Mouse (Mus musculus) cerebellum, adult (tissue): ENCODE results near the gene Enkd1.

Experiments used
- ATAC-seq: cut with Nextera tagmentation; 2 replicates; pipeline ENCODE4 v1.9.2; 2017; ENCODE audit warnings: mild to moderate bottlenecking, moderate library complexity, mixed read lengths; ENCODE audit not compliant: insufficient number of reproducible peaks, low FRiP score, low TSS enrichment

The Enkd1 gene

DNA sequence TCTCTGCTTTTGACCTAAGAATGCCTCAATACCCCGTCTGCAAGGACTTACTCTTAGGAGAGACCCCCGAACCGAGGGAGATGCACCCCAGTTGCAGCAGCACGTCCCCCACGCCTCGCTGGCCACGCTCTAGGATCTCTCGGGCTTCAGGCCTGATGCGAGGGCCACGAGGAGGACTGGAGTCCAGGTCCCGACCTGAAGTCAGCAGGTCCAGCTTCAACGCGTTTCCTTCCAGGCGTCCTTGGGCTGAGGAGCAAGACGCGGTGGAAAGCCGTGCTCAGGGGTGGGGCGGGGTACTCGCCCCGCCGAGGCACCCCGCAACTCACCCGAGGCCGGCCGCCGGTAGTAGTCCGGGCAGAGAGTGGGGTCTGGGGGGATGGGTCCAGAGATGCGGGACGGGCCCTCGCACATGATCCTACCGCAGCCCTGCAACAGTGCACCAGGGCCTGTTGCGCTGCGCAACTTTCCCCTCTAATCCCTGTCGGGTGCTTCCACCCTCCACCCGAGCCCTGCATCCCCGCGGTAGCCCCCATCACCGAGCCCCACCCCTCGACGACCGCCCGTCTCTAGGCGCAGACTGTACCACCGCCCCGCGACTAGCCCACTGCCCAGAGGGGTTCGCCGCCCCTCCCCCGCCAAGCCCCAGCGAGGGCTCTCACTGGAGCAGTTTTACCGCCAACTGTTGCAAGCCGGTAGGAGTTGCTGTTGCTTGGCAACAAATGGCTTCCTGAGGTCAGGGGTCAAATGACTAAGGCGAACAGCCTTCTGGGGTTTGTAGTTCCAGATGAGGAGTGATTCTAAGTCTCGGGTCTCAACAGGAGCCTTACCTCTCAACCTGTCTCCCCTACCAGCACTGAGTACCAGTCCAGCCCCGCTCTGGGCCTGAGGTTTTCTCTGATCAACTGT is at the start of gene Enkd1, which contains the start of gene 4933405L10Rik:
TSS of gene Enkd1 (minus strand) at position 713 of the 906 bp plus-strand sequence.
TSS of gene 4933405L10Rik (plus strand) at position 158 of the 906 bp plus-strand sequence.
- peak; percentile 45 for ATAC-seq

DNA sequence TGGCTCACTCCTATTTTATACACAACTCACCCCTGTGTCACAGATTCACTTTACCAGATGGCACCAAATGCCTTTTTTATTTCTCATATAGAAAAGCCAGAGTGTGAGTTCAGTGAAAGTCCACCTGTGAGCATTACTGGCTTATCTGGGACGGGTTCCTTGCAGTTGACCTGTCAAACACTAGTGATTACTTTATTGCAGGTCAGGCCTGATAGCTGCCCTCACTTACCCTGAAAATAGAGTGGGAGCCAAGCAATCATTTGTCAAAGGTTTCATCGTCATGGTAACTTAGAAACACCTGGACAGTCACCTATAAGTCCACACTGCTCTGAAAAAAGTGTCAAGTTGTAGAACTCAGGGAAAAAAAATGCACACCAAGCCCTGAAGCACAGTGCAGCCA is 46.7 kb upstream of the Enkd1 start:
- no peak for ATAC-seq

DNA sequence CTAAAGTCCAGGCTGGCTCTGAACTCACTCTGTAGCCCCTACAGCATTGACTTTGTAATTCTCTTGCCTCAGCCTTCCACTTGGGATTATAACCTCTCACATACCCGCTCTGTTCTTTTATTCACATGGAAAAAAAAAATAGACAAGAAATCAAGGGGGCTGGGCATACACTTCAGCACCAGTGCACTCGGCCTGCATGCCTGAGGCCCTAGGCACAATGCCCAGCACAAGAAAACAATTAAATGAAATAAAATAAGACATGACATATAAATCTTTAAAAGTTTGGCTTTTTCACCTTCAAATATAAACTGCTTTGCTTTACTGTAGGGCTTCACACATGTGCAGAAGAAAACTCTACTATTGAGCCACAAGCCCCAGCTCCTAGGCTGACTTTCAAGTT is 45.9 kb upstream of the Enkd1 start:
- ATAC-seq = no peak

DNA sequence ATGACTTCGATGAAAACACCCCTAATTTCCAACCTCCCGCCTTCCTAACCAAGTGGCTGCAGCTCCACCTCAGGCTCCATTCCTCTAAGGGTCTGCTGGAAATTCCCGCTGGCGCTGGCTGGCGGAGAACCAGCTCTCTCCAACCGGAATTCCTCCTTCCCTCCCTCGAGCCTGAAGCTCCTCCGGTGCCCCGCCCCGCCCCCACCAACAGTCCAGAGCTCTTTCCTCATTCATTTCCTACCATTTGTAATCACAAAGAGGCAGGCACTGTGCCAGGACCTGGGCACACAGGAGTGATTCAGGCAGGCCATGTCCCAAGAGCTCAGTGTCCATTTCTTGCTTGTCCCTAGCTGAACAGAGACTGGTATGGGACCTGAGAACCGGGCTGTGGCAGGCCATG is 42.6 kb upstream of the Enkd1 start:
- peak; percentile 40; the same call in 1 of the 2 replicates for ATAC-seq

DNA sequence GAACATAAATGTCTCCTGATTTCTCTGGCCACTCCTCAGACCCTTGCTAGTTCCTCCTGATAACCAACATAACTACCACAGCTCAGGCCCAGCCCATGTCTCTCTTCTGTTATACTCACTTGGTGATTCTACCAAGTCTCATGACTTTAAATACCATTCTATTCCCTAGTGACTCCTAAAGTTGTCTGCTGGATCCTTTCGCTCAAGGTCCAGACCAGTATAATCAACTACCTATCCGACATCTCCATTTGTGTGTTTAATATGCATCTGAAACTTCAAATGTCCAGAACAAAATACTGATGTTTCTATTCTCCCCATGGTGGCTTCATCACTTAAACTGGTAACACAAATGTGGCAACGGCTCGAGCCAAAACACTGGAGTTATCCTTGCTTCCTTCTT is 35.3 kb upstream of the Enkd1 start:
- ATAC-seq = no peak

DNA sequence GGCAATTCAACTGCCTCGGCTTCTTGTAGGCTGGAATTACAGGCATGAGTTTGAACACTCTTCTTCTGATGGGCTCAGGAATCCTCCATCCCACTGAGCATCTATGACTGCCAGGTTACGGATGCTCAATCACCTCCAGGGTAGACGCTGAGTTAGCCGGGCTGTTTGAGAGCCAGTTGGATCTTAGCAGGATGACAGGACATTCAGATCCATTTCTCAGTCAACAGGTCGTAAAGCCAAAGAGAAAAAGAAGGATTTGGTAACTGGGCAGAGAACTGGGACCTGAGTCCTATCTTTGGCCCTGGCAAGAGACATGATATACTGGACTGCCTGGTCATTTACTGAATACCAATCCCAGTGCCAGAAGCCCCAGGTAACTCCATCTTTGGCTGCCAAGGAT is 31.2 kb upstream of the Enkd1 start:
- ATAC-seq = no peak

DNA sequence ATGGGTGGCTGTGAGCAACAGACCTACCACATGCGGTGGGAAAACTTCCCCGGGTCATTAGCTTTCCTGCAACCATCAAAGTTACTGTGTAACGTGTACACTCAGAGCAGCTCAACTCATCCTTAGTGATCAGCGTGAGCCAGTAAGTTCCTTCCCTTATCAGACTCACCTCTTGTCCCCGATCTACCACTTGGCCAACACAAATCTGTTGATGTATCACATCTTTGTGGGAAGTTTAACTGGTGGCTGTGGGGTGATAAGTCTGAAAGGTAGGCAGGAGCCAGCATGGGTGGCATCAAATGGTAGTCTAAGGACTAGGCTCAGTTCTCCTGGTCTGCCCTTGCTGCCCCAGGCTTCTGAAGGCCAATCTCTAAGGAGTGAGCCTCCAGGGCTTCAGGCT is 24.2 kb upstream of the Enkd1 start:
- no peak for ATAC-seq

DNA sequence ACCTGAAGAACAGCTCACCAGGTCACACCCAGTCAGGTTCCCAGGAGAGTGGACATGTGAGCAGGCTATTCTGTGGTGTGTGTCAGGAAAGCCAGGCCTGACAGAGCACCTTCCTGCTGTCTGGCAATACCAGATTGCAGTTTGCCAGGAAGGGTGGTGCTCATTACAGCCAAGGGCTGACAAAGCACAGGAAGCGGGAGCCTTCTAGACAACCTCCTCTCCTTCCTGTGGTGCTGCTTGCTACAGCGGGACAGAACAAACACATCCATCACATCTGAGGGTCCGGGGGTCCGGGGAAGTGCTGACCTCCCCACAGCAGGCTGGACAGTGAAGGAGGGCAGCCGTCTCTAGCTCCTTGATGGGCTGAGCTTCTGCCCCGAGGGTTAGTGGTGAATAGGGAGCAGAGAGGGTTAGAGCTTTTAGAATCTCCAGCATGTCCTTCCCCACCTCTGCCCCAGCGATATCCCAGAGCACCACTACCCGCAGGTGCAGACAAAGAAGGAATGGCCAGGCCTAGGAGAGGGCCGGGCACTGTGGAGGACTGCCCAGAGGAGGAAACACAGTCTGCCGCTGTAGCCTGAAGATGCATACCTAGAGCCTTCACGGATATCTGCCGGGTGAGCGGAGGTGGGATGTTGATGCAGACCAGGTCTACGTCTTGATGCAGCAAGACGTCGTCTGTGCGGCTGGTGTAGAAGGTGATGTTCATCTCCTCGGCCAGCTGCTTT is 19.6 kb upstream of the Enkd1 start:
- ATAC-seq = no peak

DNA sequence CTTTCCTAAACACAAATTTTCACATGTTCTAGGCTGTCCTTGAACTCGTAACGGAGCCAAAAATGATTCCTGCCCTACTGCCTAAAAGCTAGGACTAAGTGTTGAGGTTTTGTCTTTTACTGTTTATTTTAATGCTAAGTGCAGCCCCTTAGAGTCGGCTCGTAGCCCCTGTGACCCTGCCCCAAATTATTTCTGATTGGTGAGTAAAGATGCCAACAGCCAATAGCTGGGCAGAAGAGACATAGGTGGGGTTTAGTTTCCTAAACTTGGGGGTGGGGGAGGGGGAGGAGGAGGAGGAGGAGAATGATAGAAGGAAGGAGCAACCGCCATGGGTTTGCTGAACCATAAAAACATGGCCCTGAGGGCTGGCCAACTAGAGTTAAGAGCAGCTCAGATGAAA is 17.7 kb upstream of the Enkd1 start:
- ATAC-seq = no peak

DNA sequence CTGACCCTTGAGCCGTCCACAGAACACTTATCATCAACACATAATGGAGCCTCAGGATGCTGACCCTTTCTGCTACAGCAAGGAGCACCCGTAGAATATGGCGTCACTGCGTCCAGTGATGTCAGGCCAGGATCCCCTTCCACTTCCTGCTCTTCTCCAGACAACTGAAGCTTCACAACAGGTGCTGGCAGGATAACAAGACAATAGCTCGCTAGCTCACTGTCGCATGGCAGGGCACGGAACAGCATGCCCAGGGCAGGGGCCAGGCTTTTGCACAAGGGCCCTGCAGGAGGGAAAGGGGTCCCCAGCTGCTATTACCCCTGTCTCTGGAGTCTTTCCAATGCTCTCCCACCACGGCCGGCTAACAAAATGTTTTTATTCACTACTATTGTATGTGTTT is 14.9 kb upstream of the Enkd1 start:
- ATAC-seq = no peak

DNA sequence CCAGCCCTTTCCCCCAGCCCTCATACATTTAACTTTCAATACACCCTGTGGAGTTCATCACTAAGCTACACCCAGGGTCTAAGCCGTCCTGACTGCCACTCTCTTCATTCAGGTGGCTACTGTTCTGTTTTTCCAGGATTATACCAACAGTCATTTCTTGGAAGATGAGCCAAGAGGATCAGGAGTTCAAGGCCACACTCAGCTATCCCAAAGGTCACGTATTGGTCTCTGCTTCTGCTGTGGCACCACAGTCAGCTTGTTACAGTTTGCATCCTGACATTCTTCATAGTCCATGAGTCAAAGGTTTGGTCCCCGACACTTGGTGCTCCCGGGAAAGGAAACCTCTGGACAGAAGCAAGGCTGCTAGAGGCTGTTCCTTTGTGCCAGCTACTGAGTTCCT is 11.6 kb upstream of the Enkd1 start:
- no peak for ATAC-seq

DNA sequence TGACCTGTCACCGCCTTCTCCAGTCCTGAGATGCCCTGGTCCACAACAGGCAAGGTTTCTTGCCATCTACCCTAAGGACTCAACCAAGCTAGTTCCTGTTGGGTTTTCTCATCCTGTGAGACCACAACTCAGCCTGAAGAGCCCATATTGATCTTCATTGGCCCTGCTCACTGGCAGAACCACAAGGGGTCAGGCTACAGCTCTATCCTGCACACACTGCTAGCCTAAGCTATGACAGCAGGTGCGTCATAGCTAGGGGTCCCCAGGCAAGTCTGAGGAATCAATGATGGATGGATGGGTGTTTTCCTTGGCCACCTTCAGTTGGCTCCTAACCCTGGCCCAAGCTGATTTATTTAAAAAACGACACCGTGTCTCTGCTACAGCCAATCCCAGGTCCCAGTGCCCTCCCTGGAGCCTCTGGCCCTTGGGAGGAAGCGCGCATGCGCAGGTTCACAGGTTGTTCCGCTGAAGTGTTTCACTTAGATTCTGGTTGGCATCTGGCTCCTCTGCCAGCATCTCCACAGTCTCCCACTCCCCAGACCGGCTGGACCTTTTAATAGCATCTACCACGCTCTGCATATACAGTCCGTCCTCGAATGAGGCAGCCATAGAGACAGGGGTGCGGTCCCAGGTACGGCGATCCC is 8.4 kb upstream of the Enkd1 start:
- ATAC-seq = no peak

DNA sequence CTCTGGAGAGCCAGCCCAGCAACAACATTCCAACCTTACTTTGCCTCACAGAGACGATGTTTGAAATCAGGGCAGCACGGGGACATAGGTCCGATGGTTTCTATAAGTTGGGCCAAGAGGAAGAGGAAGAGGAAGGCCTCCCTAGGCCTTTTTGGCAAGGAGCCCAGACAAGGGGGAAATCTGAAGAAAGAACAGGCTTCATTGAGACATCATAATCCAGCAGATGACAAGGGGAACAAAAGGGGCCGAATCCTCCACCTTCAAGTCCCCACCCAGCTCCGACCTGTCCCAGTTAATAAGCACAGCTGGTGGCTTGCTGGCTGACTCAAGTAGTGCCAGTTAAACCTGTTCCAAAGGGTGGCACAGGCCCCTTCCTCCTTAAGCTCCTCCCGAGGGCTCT is 7.0 kb upstream of the Enkd1 start:
- ATAC-seq = no peak

DNA sequence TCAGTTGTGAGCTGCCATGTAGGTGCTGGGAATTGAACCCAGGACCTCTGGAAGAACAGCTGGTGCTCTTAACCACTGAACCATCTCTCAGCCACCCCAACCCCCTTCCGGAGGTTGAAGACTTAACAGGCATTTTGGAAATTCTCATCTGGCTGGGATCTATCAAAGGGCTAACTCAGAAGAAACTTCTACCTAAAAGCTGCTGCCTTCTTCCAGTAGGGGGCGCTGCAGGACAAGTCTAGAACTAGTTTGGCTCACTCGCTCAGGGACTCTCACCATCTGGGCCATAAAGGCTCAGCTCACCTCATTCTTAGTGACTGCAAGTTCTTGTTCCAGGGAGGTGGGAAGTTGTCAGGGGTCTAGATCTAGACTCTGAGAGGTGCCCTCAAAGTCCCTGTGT is 6.1 kb upstream of the Enkd1 start:
- ATAC-seq = peak; percentile 65

DNA sequence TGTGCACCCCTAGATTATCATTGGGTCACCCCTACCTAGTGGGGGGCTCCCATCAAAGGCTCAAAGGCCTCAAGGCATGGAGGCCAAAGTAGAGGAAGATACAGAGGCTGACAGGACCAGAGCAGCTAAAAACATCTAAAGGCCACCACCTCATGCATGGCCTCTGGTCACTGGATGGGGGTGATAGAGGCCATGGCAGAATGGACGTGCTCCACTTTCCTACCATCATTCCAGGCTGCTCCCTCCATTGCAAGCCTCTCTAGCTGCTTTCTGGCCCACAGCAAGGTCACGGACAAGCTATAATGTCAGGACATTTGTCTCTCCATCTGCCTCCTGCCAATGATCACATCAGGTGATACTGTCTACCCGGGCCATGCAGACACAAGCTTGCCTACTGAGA is 4.3 kb upstream of the Enkd1 start:
- no peak for ATAC-seq

DNA sequence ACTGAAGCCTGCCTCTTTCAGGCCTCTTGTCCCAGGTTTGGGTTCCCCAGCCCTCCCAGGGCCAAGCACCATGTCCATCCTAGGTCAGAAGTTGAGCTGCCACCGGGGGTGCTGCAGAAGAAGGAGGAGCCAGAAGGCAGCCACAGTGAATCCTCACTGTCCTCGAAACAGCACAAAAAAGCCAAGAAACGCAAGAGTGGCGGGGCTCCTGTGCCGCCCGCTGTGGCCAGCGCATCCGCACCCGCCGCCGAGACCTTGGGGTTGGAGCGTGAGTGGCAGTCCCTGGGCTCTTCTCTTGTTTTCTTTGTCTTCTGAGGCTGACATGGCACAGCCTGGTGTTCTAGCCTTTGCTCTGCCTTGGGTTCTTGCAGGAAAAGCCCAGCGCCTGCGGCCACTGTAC is 1.3 kb upstream of the Enkd1 start:
- ATAC-seq = no peak

DNA sequence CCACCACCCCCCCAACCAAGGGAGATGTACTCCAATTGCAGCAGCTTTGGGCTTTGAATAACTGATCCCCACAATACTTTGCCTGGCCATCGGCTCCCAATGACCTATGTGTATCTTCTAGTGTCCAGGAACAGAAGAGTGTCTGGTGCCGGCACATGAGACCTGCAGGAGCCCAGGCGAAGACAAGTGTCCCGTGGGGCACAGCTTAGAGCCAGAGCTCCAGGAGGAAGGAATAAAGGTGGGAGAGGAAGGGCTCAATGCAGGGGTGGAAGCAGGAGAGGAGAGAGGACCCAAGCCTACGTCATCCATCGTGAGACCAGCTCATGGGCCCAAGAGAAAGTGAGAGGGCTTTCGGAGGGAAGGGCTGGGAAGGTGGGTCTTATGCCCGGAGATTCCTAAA is 665 bp upstream of the Enkd1 start:
- ATAC-seq = no peak

DNA sequence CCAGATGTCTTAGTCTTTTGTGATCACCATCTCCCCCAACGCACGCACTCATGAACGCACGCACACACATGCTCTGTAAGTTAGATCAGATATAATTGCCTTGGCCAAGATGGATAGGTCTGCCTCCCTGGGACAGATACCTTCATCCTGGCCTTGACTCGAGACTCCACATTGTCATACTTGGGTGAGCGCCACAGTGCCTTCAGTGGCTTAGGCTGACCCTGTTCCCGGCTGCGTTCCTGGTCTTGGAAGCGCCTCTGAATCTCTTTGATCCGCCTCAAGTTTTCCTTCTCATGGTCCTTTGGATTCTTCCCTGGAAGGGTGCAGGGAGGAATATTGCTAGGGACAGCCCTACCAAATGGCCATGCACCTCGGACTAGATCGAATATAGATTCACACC is 1.6 kb downstream of the Enkd1 start:
- no peak for ATAC-seq

DNA sequence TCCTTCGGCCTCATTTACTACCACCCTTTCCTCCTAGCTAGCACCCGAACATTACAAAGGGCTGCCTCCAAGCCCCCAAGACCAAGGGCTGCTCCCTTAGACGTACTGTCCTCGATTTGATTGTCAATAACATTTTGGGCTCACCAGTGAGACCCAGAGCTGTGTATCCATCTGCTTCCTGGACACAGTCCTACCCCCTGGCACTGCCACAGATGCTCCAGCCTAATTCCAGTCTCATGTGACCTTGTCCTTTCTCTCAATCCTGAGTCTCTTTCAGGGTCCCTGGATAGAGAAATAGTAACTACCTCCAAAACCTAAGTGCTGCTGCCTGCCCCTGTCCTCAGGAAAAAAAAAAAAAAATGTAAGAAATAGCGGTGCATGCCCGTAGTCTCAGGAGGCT is 3.1 kb downstream of the Enkd1 start:
- peak; percentile 21; the same call in 1 of the 2 replicates for ATAC-seq

DNA sequence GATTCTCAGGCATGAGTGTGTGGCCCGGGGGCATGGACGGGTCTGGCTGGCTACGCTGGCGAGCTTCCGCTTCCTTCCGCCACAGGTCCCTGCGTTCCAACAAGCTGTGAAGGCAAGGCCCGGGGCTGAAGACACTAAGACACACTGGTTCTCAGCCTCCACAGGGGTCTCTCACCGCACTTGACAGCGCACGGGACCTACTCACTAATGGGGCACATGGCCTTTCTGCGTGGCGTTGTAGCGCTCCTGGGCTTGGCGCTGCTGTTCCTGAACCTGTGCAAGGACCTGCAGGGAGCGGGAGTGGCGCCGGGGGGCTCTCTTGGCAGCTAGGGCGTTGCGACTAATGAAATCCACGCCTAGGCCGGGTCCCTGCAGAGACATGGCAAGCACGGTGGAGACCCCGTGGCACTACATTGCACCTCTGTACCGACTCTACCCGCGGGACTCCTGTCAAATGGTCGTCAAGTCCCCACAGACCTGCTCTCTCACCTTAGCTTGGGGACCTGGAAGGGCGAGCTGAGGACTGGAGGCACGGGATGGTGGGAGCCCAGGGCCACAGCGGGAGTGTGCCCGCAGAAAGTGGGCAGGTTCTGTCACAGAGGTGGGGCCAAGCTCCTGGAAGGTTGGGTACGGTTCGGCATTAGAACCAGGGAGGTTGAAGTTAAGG is 3.7 kb downstream of the Enkd1 start:
- no peak for ATAC-seq
